Mouse (Mus musculus) small intestine, adult 2 months (tissue): ENCODE measurements around the gene Aqp2. TPM values are rescaled to one million over a fixed set of nuclear protein-coding genes. Genes with fewer than 3 reads are reported as not detected.

ENCODE experiments used
- H3K27ac ChIP-seq: fragments of 200-500 bp; 2 replicates; pipeline ENCODE4 v1.5.1; 2012; ENCODE audit warnings: low read depth, low read length, control low read depth, inconsistent platforms; ENCODE audit not compliant: insufficient read depth
- H3K27me3 ChIP-seq: fragments of 200-500 bp; 2 replicates; pipeline ENCODE4 v1.6.1; 2012; ENCODE audit warnings: mild to moderate bottlenecking, moderate library complexity, low read length, inconsistent platforms; ENCODE audit not compliant: control insufficient read depth, insufficient read depth
- H3K36me3 ChIP-seq: fragments of 200-500 bp; 2 replicates; pipeline ENCODE4 v1.6.1; 2012; ENCODE audit warnings: mild to moderate bottlenecking, low read length, control low read depth, inconsistent platforms; ENCODE audit not compliant: control insufficient read depth, insufficient read depth
- H3K4me1 ChIP-seq: fragments of 200-500 bp; 2 replicates; pipeline ENCODE4 v1.6.1; 2012; ENCODE audit warnings: low read length, inconsistent platforms, mixed read lengths; ENCODE audit not compliant: control insufficient read depth, insufficient read depth, insufficient read length
- H3K4me3 ChIP-seq: fragments of 200-500 bp; 2 replicates; pipeline ENCODE4 v1.5.1; 2012; ENCODE audit warnings: low read depth, mild to moderate bottlenecking, control low read depth, inconsistent platforms, low read length, moderate library complexity
- CTCF ChIP-seq: fragments of 200-500 bp; IDR thresholded peaks from 2 replicates; pipeline ENCODE4 v1.5.1; 2012; ENCODE audit warnings: low read depth, mild to moderate bottlenecking, control low read depth, inconsistent platforms, low read length, moderate library complexity, mixed read lengths; ENCODE audit not compliant: insufficient replicate concordance, insufficient read length; ENCODE audit errors: extremely low read depth
- POLR2A ChIP-seq: fragments of 200-500 bp; IDR thresholded peaks from 2 replicates; pipeline ENCODE4 v1.6.1; 2012; ENCODE audit warnings: low read depth, mild to moderate bottlenecking, control low read depth, inconsistent platforms, low read length, moderate library complexity
- WGBS: fragments of 180-500 bp; shearing (Covaris S2); methylation state at CpG from one replicate; pipeline ENCODE4 v1.1.7; 2018; 5-methylcytosine and 5-hydroxymethylcytosine counted together
- polyA plus RNA-seq: library from polyadenylated mRNA; depleted of rRNA; stranded (reverse); fragments of >200 nt; gene quantifications from 2 replicates; pipeline ENCODE4 v1.2.3, GENCODE M21; 2012

Gene Aqp2
- polyA plus RNA-seq, 1 experiment: not detected

DNA sequence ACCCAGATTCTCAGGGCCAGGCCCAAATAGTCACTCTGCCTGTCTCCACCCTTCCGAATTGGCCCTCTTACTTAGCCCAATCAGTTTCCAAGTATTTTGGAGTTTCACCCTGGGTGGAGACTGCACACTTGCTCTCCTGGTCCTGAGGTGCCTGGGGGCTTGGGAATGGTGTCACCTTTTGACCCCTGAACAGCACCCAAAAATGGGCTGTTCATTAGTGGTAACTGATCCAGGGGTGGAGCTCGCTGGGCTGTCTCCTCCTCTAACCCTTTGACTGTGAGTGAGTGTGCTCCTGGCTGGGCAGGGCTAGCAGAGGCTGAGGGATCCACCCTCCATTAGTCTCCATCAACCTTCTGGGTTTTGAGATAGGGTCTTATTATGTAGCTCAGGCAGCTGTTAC lies 29.0 kb upstream of the Aqp2 start:
- no peaks in the 10 kb centered on the region for H3K4me1 ChIP-seq
- H3K27ac ChIP-seq: no peak overlapping the region
- no peaks in the 10 kb centered on the region for H3K36me3 ChIP-seq
- no peaks in the 10 kb centered on the region for H3K27me3 ChIP-seq
- WGBS: 56% methylated on average over 2 of the region's 2 CpGs
- no peak overlapping the region for H3K4me3 ChIP-seq
- TF ChIP-seq CTCF: no peak

DNA sequence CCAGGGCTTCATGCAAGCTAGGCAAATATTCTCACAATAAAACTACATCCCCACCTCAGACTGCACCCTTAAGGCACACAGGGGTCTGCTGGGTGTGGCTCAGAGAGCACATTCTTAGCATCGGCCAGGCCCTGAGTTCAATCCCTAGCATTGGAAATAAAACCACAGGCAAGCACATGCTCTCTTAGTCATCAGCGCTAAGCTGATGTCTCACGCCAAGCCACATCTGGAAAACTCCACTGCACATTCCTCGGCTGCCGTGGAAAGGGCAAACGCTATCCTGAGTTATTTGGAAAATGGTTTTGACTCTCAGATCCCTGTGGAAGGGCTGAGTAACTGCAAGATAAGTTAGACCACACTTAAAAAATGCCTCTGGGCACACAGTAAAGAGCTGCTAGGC lies 25.1 kb upstream of the Aqp2 start:
- TF ChIP-seq CTCF (no peak), POLR2A (no peak)
- H3K36me3 ChIP-seq: no peaks in the 10 kb centered on the region
- H3K4me3 ChIP-seq: no peak overlapping the region
- H3K4me1 ChIP-seq: no peaks in the 10 kb centered on the region
- 56% methylated on average over 6 of the region's 6 CpGs for WGBS
- no peaks in the 10 kb centered on the region for H3K27me3 ChIP-seq
- H3K27ac ChIP-seq: no peak overlapping the region

DNA sequence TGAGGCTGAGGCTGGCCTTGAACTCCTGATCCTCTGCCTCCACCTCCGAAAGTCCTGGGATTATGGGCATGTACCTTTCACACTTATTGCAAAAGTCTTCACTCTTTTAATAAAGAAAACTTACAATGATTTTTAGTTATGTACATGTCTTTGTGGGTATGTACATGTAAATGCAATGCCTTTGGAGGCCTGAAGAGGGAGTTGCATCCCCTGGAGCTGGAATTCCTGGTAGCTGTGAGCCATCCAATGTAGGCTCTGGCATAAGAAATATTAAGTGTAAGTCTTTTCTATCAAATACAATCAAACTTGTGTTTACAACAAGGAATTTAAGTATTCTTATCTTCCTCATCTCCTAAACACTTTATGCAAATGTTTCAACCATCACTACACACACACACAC lies 19.9 kb upstream of the Aqp2 start:
- H3K27ac ChIP-seq: no peak overlapping the region
- H3K4me3 ChIP-seq: no peak overlapping the region
- 87% methylated on average over 1 of the region's 1 CpGs for WGBS
- no peaks in the 10 kb centered on the region for H3K27me3 ChIP-seq
- H3K4me1 ChIP-seq: no peaks in the 10 kb centered on the region
- H3K36me3 ChIP-seq: no peaks in the 10 kb centered on the region
- TF ChIP-seq CTCF: no peak
- TF ChIP-seq POLR2A: no peak

DNA sequence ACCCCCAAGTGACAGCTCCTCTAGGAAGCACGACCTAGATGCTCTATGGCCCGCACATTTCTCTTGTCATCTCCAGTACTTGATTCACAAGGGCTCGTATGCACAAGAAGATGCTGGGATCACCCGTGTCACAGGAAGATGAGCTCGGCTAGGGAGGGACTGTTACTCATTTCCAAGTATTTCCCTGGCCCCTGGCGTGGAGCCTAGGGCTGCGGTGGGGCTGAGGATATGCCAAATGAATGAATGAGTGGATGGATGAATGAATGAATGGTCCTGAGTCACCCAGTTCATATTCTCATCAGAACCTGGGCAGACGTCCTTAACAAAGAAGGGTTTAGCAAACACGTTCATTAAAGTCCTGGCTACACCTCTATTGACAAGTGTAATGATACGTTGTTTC lies 18.6 kb upstream of the Aqp2 start:
- Histone ChIP-seq H3K36me3 (no peaks in the 10 kb centered on the region), H3K27me3 (no peaks in the 10 kb centered on the region), H3K4me1 (no peaks in the 10 kb centered on the region), H3K27ac (no peak overlapping the region), H3K4me3 (no peak overlapping the region)
- TF ChIP-seq CTCF: no peak
- TF ChIP-seq POLR2A: no peak
- WGBS: 48% methylated on average over 10 of the region's 10 CpGs

DNA sequence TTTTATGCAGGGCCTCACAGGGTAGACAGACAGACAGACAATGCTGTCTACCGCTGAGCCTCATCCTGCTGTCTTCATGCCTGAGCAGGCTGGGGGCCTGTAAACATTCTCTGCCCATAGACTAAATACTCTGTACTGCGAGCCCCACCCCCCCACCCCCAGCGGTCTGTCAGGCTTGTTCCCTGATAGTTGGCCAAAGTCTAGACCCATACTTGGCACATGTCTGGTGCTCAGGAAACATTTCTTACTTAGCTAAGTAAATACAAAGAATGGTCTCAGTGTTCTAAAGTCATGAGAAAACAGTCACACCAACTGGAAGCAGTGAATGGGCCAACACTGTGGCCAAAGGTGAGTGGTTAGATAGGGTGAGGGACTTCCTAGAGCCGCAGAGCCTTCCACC lies 11.5 kb upstream of the Aqp2 start:
- WGBS: 18% methylated on average over 4 of the region's 4 CpGs
- TF ChIP-seq POLR2A: no peak
- no peak for TF ChIP-seq CTCF
- Histone ChIP-seq H3K4me3 (no peak overlapping the region), H3K27ac (no peak overlapping the region), H3K4me1 (no peaks in the 10 kb centered on the region), H3K36me3 (no peaks in the 10 kb centered on the region), H3K27me3 (no peaks in the 10 kb centered on the region)

DNA sequence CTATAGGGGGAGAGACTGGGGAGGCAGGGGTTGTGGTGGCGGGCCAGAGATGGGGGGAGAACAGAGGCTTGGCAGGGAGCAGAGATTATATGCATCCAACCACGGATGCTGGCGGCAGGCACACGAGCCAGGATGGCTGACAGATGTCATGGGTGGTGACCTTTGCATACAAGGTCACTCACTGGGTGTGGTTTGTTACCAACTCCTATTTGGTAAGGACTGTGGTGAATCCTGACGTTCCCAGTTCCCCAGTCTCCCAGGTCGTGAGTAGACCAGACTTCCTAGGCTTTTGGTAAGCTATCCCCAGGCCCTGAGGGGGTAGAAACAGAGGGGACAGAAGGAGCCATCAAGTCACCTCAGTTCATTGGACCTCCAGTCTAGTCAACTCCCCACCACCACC lies 10.2 kb upstream of the Aqp2 start:
- no peaks in the 10 kb centered on the region for H3K4me1 ChIP-seq
- 76% methylated on average over 6 of the region's 6 CpGs for WGBS

DNA sequence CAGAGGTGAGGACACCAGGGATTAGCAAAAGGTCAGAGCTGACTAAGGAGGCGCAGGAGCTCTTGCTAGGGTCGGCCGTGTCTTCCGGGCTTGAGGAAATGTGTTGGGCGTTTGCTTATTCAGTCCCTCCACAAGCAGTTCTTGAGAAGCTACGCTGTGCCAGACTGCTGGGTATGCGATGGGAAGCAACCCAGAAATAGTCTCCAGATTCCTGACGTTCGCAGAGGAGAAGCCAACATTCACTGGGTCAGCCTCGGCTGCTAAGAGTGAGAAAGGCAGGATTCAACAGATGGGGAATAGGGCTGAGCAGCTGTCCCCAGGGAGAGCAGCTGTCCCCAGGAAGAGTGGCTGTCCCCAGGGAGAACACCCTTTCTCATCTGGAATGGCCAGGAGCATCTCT lies 9.7 kb upstream of the Aqp2 start:
- no peak overlapping the region for H3K4me3 ChIP-seq
- H3K36me3 ChIP-seq: no peaks in the 10 kb centered on the region
- no peak for TF ChIP-seq CTCF
- TF ChIP-seq POLR2A: no peak
- H3K27ac ChIP-seq: no peak overlapping the region
- 74% methylated on average over 10 of the region's 10 CpGs for WGBS
- H3K4me1 ChIP-seq: no peaks in the 10 kb centered on the region
- H3K27me3 ChIP-seq: no peaks in the 10 kb centered on the region

More for the DNA sequence above, 10.2 kb upstream of the Aqp2 start:
- Histone ChIP-seq H3K27me3 (no peaks in the 10 kb centered on the region), H3K4me3 (no peak overlapping the region), H3K27ac (no peak overlapping the region), H3K36me3 (no peaks in the 10 kb centered on the region)
- TF ChIP-seq CTCF (no peak), POLR2A (no peak)
